Mouse (Mus musculus): ENCODE data around the gene Wdr46.

Gene Wdr46

GRCm38 (mm10) chr17:33928251-33928947 lies 12.1 kb upstream of the Wdr46 start:
- intact Hi-C loops (cut with DNase I): no loop called here

- intact Hi-C loops (cut with DNase I): no loop called here
These were observed 10.8 kb upstream of the Wdr46 start, which contains the start of gene Rgl2 for GRCm38 (mm10) chr17:33929371-33930279. TSS of gene Rgl2 (plus strand) at chr17:33929543.

- intact Hi-C loops (cut with DNase I): no loop called here
These were observed 9.9 kb upstream of the Wdr46 start for GRCm38 (mm10) chr17:33930280-33931158.

GRCm38 (mm10) chr17:33931159-33931866 lies 9.1 kb upstream of the Wdr46 start:
- intact Hi-C loops (cut with DNase I): no loop called here

- intact Hi-C loops (cut with DNase I): no loop called here
These were observed 8.5 kb upstream of the Wdr46 start for GRCm38 (mm10) chr17:33931947-33932346.

- intact Hi-C loops (cut with DNase I): no loop called here
These were observed 8.0 kb upstream of the Wdr46 start for GRCm38 (mm10) chr17:33932448-33932847.

- intact Hi-C loops (cut with DNase I): no loop called here
These were observed 7.5 kb upstream of the Wdr46 start for GRCm38 (mm10) chr17:33932970-33933369.

GRCm38 (mm10) chr17:33935422-33936055 lies 4.9 kb upstream of the Wdr46 start:
- intact Hi-C loops (cut with DNase I): no loop called here

- intact Hi-C loops (cut with DNase I): no loop called here
These were observed 3.5 kb upstream of the Wdr46 start for GRCm38 (mm10) chr17:33936993-33937392.

- intact Hi-C loops (cut with DNase I): no loop called here
These were observed 1.7 kb upstream of the Wdr46 start for GRCm38 (mm10) chr17:33938783-33939182.

- intact Hi-C loops (cut with DNase I): no loop called here
These were observed 521 bp downstream of the Wdr46 start for GRCm38 (mm10) chr17:33940981-33941380.

- intact Hi-C loops (cut with DNase I): no loop called here
These were observed 921 bp downstream of the Wdr46 start for GRCm38 (mm10) chr17:33941381-33941780.

GRCm38 (mm10) chr17:33943454-33943853 lies 3.0 kb downstream of the Wdr46 start:
- intact Hi-C loops (cut with DNase I): no loop called here

GRCm38 (mm10) chr17:33947430-33948089 lies 7.1 kb downstream of the Wdr46 start:
- intact Hi-C loops (cut with DNase I): no loop called here

GRCm38 (mm10) chr17:33948090-33948904 lies 7.8 kb downstream of the Wdr46 start:
- intact Hi-C loops (cut with DNase I): no loop called here

- intact Hi-C loops (cut with DNase I): no loop called here
These were observed 8.6 kb downstream of the Wdr46 start for GRCm38 (mm10) chr17:33948905-33949537.

- intact Hi-C loops (cut with DNase I): no loop called here
These were observed 9.7 kb downstream of the Wdr46 start for GRCm38 (mm10) chr17:33950131-33950625.
